Comparison of ENCODE assay signal across 8 mouse cellular contexts in the genomic region with DNA sequence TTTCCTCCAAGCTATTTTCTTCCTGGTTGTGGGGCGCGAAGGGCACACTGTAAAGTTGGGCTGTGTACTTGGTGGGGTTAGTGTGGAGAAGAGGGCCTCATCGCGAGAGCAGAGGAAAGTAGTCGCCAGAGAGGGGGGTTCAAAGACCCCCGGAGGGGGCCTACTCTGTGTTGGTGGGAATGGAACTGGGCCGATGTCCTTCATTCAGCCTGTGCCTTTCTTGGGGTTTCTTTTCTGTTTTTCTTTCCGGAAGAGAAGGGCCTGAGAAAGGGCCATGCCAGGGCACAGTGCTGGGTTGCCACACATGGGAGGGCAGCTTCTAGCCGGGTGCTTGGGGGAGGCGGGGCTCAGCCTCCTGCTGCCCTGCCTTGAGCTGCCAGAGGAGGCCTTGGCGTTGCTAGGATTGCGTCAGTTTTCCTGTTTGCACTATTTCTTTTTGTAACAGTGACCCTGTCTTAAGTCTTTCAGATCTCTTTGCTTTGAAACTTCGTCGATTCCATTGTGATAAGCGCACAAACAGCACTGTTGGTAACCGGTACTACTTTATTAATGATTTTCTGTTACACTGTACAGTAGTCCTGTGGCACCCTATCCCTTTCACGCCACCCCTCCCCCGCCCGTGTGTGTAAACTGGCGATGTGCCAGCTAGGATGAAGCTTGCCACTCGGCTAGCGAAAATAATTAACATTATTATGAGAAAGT. TPM values are rescaled to one million over a fixed set of nuclear protein-coding genes. Genes with fewer than 3 reads are reported as not detected.
DNase-seq lines count a peak whose midpoint lies in the region; ATAC-seq and TF ChIP-seq lines count a peak whose summit lies in the region.

No protein-coding gene starts in this region.

- WGBS in hindbrain, postnatal 0 days: 27% methylated on average over 22 of the region's 22 CpGs

- no peaks in the 10 kb centered on the region for H3K9me3 ChIP-seq in hindbrain, postnatal 0 days (ENCODE audit: low read length)

- H3K27me3 ChIP-seq in hindbrain, postnatal 0 days (ENCODE audit: insufficient read depth, low read length): no peaks in the 10 kb centered on the region

- DNase-seq in Muller cell, postnatal 12 days (ENCODE audit: inconsistent ontology term): peak; percentile 77
- DNase-seq in cerebellum, adult 9-11 months: peak; percentile 72
- peak; percentile 74 for DNase-seq in gastrocnemius, adult 2 months
- peak; percentile 72 for DNase-seq in hindbrain, postnatal 0 days (ENCODE audit: low spot score)
- peak; percentile 46 to 54 for DNase-seq in left cerebral cortex, postnatal 14 days (ENCODE audit: low spot score in 2 of 2)
- peak; percentile 45 for DNase-seq in right cerebral cortex, postnatal 14 days
- DNase-seq in urinary bladder, postnatal 14 days (ENCODE audit: low spot score): peak; percentile 70

- intact Hi-C loops in gastrocnemius, adult 2 months (cut with DNase I): loop anchor here (10.0 kb wide), 2 partner anchors 156 to 366 kb away; no protein-coding TSS in a partner anchor
- intact Hi-C loops in left cerebral cortex, postnatal 14 days (cut with DNase I): loop anchor here (5.0 to 10.0 kb wide), 2 partner anchors 266 to 368 kb away; no protein-coding TSS in a partner anchor

- H3K4me2 ChIP-seq in hindbrain, postnatal 0 days (ENCODE audit: low read depth, low read length): peak overlapping the region; percentile 64

- peak; percentile 75 for ATAC-seq in hindbrain, postnatal 0 days
- peak; percentile 67 for ATAC-seq in megakaryocyte progenitor cell, adult 5-6 weeks (replicated peaks; ENCODE audit: poor library complexity)

- H3K36me3 ChIP-seq in hindbrain, postnatal 0 days (ENCODE audit: insufficient read depth, low read length): no peaks in the 10 kb centered on the region

- no peaks in the 10 kb centered on the region for H3K4me1 ChIP-seq in hindbrain, postnatal 0 days (ENCODE audit: insufficient read depth, low read length)

- peak overlapping the region; percentile 90 for H3K27ac ChIP-seq in gastrocnemius, adult 2 months
- H3K27ac ChIP-seq in hindbrain, postnatal 0 days: peak overlapping the region; percentile 81

- TF ChIP-seq CTCF in gastrocnemius, adult 2 months (IDR thresholded peaks at IDR 0.05): peak; percentile 29; the same call in 1 of the 2 replicates
- peak; percentile 32 for TF ChIP-seq CTCF in hindbrain, postnatal 0 days (IDR thresholded peaks at IDR 0.05; ENCODE audit: low read depth)

- peak overlapping the region; percentile 81 for H3K4me3 ChIP-seq in gastrocnemius, adult 2 months
- peak overlapping the region; percentile 47 for H3K4me3 ChIP-seq in hindbrain, postnatal 0 days (ENCODE audit: low read length)

- peak overlapping the region; percentile 75 for H3K9ac ChIP-seq in hindbrain, postnatal 0 days (replicated peaks; ENCODE audit: low read length)

RNA-seq across cellular contexts. Expression of gene Mid1ip1, which starts 4.2 kb away (rescaled TPM):
- total RNA-seq in gastrocnemius, adult 2 months (2021): 10 to 100 TPM; 23.9 to 26.1 TPM
- 92.9 and 115 TPM in 2 replicates for total RNA-seq in hindbrain, postnatal 0 days (2014; rRNA removed)
- polyA plus RNA-seq in hindbrain, postnatal 0 days (2015; fragmentation: Nextera tagmentation; extraction: Ambion mirVana): 107 and 113 TPM in 2 replicates
- 10 to 100 TPM; 76.7 to 92.1 TPM for total RNA-seq in left cerebral cortex, postnatal 14 days (2021)
- total RNA-seq in megakaryocyte progenitor cell, adult 5-6 weeks (2015): 21.4 and 21.9 TPM in 2 replicates
- total RNA-seq in megakaryocyte progenitor cell, adult 5-6 weeks (2017): 62.6 and 71.8 TPM in 2 replicates

Comparison
In these comparisons a context has a peak if more than half of its experiments do, and no peak if none do; other contexts are left out.
1. Peak in every context shown above with its lines: DNase-seq, ATAC-seq, H3K4me3 ChIP-seq and H3K27ac ChIP-seq.